Mouse (Mus musculus): ENCODE results near the gene Kcng4. TPM values are rescaled to one million over a fixed set of nuclear protein-coding genes. Genes with fewer than 3 reads are reported as not detected.

Gene Kcng4
- polyA plus RNA-seq, 1 experiment from 2014 or later: 0.05 TPM

GRCm38 (mm10) chr8:119615096-119615495, 20.4 kb downstream of the Kcng4 start:
- no peak for ATAC-seq (ENCODE audit: insufficient number of reproducible peaks, insufficient read depth, low FRiP score, low TSS enrichment, low read depth)
- no peaks in the 10 kb centered on the region for H3K9me3 ChIP-seq
- no peak overlapping the region for H3K4me3 ChIP-seq (replicated peaks)

GRCm38 (mm10) chr8:119612471-119612870, 23.0 kb downstream of the Kcng4 start, which contains the start of gene Adad2:
TSS of gene Adad2 (plus strand) at chr8:119612747.
- Histone ChIP-seq H3K9me3 (peaks cover 5% of the 10 kb centered on the region), H3K27ac (no peak within 1 kb of the TSS), H3K4me1 (replicated peaks) (no peaks in the 10 kb centered on the region), H3K4me2 (no peak within 1 kb of the TSS), H3K4me3 (replicated peaks) (no peak within 1 kb of the TSS), H3K27me3 (0 out of 2 replicates have a peak, but pooled peaks cover 7% of the 10 kb centered on the region), H3K9ac (replicated peaks) (no peak within 1 kb of the TSS), H3K36me3 (no peaks in the 10 kb centered on the region)
- WGBS: 82% methylated on average over 26 of the region's 26 CpGs
- ATAC-seq (ENCODE audit: insufficient number of reproducible peaks, insufficient read depth, low FRiP score, low TSS enrichment, low read depth): no peak

More at GRCm38 (mm10) chr8:119615096-119615495, 20.4 kb downstream of the Kcng4 start:
- Histone ChIP-seq H3K4me2 (no peak overlapping the region), H3K27ac (no peak overlapping the region), H3K36me3 (no peaks in the 10 kb centered on the region), H3K4me1 (replicated peaks) (no peaks in the 10 kb centered on the region), H3K9ac (replicated peaks) (no peak overlapping the region), H3K27me3 (0 out of 2 replicates have a peak, but pooled peaks cover 7% of the 10 kb centered on the region)
- 67% methylated on average over 14 of the region's 14 CpGs for WGBS

GRCm38 (mm10) chr8:119606224-119606623, 29.3 kb downstream of the Kcng4 start:
- Histone ChIP-seq H3K27me3 (no peaks in the 10 kb centered on the region), H3K4me2 (no peak overlapping the region), H3K9me3 (peaks cover 5% of the 10 kb centered on the region), H3K27ac (no peak overlapping the region), H3K4me3 (replicated peaks) (no peak overlapping the region), H3K36me3 (peaks cover 17% of the 10 kb centered on the region), H3K9ac (replicated peaks) (no peak overlapping the region), H3K4me1 (replicated peaks) (peaks cover 10% of the 10 kb centered on the region)
- 82% methylated on average over 2 of the region's 2 CpGs for WGBS
- ATAC-seq (ENCODE audit: insufficient number of reproducible peaks, insufficient read depth, low FRiP score, low TSS enrichment, low read depth): no peak

GRCm38 (mm10) chr8:119604996-119605395, 30.5 kb downstream of the Kcng4 start, which contains the start of gene Taf1c:
TSS of gene Taf1c (minus strand) at chr8:119605222.
- Histone ChIP-seq H3K9me3 (peaks cover 5% of the 10 kb centered on the region), H3K9ac (replicated peaks) (peak within 1 kb of the TSS; percentile 70), H3K4me1 (replicated peaks) (peaks cover 10% of the 10 kb centered on the region), H3K27ac (no peak within 1 kb of the TSS), H3K27me3 (no peaks in the 10 kb centered on the region), H3K4me2 (peak within 1 kb of the TSS; percentile 82), H3K4me3 (replicated peaks) (peak within 1 kb of the TSS; percentile 72), H3K36me3 (peaks cover 29% of the 10 kb centered on the region)
- peak; percentile 67 for ATAC-seq (ENCODE audit: insufficient number of reproducible peaks, insufficient read depth, low FRiP score, low TSS enrichment, low read depth)
- WGBS: under 1% methylated on average over 23 of the region's 23 CpGs

- H3K9ac ChIP-seq (replicated peaks): peak overlapping the region; percentile 70
- peaks cover 5% of the 10 kb centered on the region for H3K9me3 ChIP-seq
- peak overlapping the region; percentile 82 for H3K4me2 ChIP-seq
- no peak for ATAC-seq (ENCODE audit: insufficient number of reproducible peaks, insufficient read depth, low FRiP score, low TSS enrichment, low read depth)
- H3K4me3 ChIP-seq (replicated peaks): peak overlapping the region; percentile 72
- no peak overlapping the region for H3K27ac ChIP-seq
- H3K4me1 ChIP-seq (replicated peaks): peaks cover 10% of the 10 kb centered on the region
- WGBS: 44% methylated on average over 12 of the region's 12 CpGs
- no peaks in the 10 kb centered on the region for H3K27me3 ChIP-seq
- peaks cover 35% of the 10 kb centered on the region for H3K36me3 ChIP-seq
Measured at GRCm38 (mm10) chr8:119604398-119604803, 31.1 kb downstream of the Kcng4 start.

GRCm38 (mm10) chr8:119603771-119604170, 31.7 kb downstream of the Kcng4 start:
- peaks cover 41% of the 10 kb centered on the region for H3K36me3 ChIP-seq
- H3K9ac ChIP-seq (replicated peaks): peak overlapping the region; percentile 70
- no peak overlapping the region for H3K27ac ChIP-seq
- ATAC-seq (ENCODE audit: insufficient number of reproducible peaks, insufficient read depth, low FRiP score, low TSS enrichment, low read depth): no peak
- WGBS: 88% methylated on average over 4 of the region's 4 CpGs
- H3K4me2 ChIP-seq: peak overlapping the region; percentile 82
- no peaks in the 10 kb centered on the region for H3K27me3 ChIP-seq
- peaks cover under 1% of the 10 kb centered on the region; the same call in 1 of the 2 replicates for H3K9me3 ChIP-seq
- peak overlapping the region; percentile 72 for H3K4me3 ChIP-seq (replicated peaks)
- H3K4me1 ChIP-seq (replicated peaks): peaks cover 10% of the 10 kb centered on the region

GRCm38 (mm10) chr8:119591456-119591855, 44.0 kb downstream of the Kcng4 start:
- Histone ChIP-seq H3K36me3 (peaks cover 5% of the 10 kb centered on the region; the same call in 1 of the 2 replicates), H3K27ac (no peak overlapping the region), H3K4me1 (replicated peaks) (peaks cover 3% of the 10 kb centered on the region; the same call in 1 of the 2 replicates), H3K4me2 (no peak overlapping the region), H3K9me3 (no peaks in the 10 kb centered on the region), H3K27me3 (0 out of 2 replicates have a peak, but pooled peaks cover 2% of the 10 kb centered on the region), H3K4me3 (replicated peaks) (no peak overlapping the region), H3K9ac (replicated peaks) (no peak overlapping the region)
- WGBS: 88% methylated on average over 7 of the region's 7 CpGs
- no peak for ATAC-seq (ENCODE audit: insufficient number of reproducible peaks, insufficient read depth, low FRiP score, low TSS enrichment, low read depth)

- no peak for ATAC-seq (ENCODE audit: insufficient number of reproducible peaks, insufficient read depth, low FRiP score, low TSS enrichment, low read depth)
- H3K27me3 ChIP-seq: peaks cover 11% of the 10 kb centered on the region
Measured at GRCm38 (mm10) chr8:119590348-119590747, 45.1 kb downstream of the Kcng4 start.

GRCm38 (mm10) chr8:119588844-119589243, 46.6 kb downstream of the Kcng4 start:
- WGBS: 24% methylated on average over 10 of the region's 10 CpGs
- Histone ChIP-seq H3K27me3 (peaks cover 15% of the 10 kb centered on the region), H3K27ac (no peak overlapping the region), H3K9ac (replicated peaks) (no peak overlapping the region), H3K9me3 (no peaks in the 10 kb centered on the region), H3K4me2 (no peak overlapping the region), H3K4me1 (replicated peaks) (peaks cover 8% of the 10 kb centered on the region), H3K4me3 (replicated peaks) (no peak overlapping the region), H3K36me3 (no peaks in the 10 kb centered on the region)
- no peak for ATAC-seq (ENCODE audit: insufficient number of reproducible peaks, insufficient read depth, low FRiP score, low TSS enrichment, low read depth)

More at GRCm38 (mm10) chr8:119590348-119590747, 45.1 kb downstream of the Kcng4 start:
- Histone ChIP-seq H3K9ac (replicated peaks) (no peak overlapping the region), H3K4me3 (replicated peaks) (no peak overlapping the region), H3K27ac (no peak overlapping the region), H3K4me2 (no peak overlapping the region), H3K4me1 (replicated peaks) (peaks cover 8% of the 10 kb centered on the region), H3K9me3 (no peaks in the 10 kb centered on the region), H3K36me3 (no peaks in the 10 kb centered on the region)
- WGBS: 81% methylated on average over 14 of the region's 14 CpGs

- H3K9me3 ChIP-seq: no peaks in the 10 kb centered on the region
- H3K9ac ChIP-seq (replicated peaks): no peak overlapping the region
- H3K4me2 ChIP-seq: no peak overlapping the region
- H3K27ac ChIP-seq: no peak overlapping the region
- H3K4me3 ChIP-seq (replicated peaks): no peak overlapping the region
- H3K27me3 ChIP-seq: peaks cover 15% of the 10 kb centered on the region
- 64% methylated on average over 4 of the region's 4 CpGs for WGBS
- ATAC-seq (ENCODE audit: insufficient number of reproducible peaks, insufficient read depth, low FRiP score, low TSS enrichment, low read depth): no peak
- H3K36me3 ChIP-seq: no peaks in the 10 kb centered on the region
- H3K4me1 ChIP-seq (replicated peaks): peaks cover 8% of the 10 kb centered on the region
Measured at GRCm38 (mm10) chr8:119588321-119588720, 47.2 kb downstream of the Kcng4 start.

GRCm38 (mm10) chr8:119585901-119586300, 49.6 kb downstream of the Kcng4 start:
- peaks cover 21% of the 10 kb centered on the region for H3K27me3 ChIP-seq
- H3K9ac ChIP-seq (replicated peaks): no peak overlapping the region; the same call in 1 of the 2 replicates
- no peaks in the 10 kb centered on the region for H3K9me3 ChIP-seq
- WGBS: 14% methylated on average over 21 of the region's 24 CpGs
- H3K4me1 ChIP-seq (replicated peaks): peaks cover 8% of the 10 kb centered on the region
- H3K4me3 ChIP-seq (replicated peaks): peak overlapping the region; percentile 38
- peak overlapping the region; percentile 63 for H3K4me2 ChIP-seq
- H3K27ac ChIP-seq: no peak overlapping the region
- no peaks in the 10 kb centered on the region for H3K36me3 ChIP-seq
- ATAC-seq (ENCODE audit: insufficient number of reproducible peaks, insufficient read depth, low FRiP score, low TSS enrichment, low read depth): no peak

Measured in limb, embryonic 12.5 days (tissue).